In genomic region chr10:92293261-92293660, GRCm38 (mm10) we compare ENCODE assay signal across 13 mouse cellular contexts.
DNase-seq lines count a peak whose midpoint lies in the region.
"Had no signal": no experiment of that assay in that cellular context is flagged by ENCODE, and none has a peak within 500 bp of the region (broad histone marks: within the 10 kb centered on the region; RNA-seq: fewer than 3 reads in every experiment).

No protein-coding gene starts in this region.

- intact Hi-C loops in left cerebral cortex, postnatal 4 days (cut with DNase I): no loop called here
- intact Hi-C loops in left cerebral cortex, postnatal 14 days (cut with DNase I): no loop called here

- DNase-seq in embryo, embryonic 10.5 days (ENCODE audit: low spot score): peak; percentile 13
- DNase-seq in embryo, embryonic 9.5 days (ENCODE audit: extremely low spot score): no peak
- DNase-seq in left cerebral cortex, postnatal 4 days: peak; percentile 62
- no peak for DNase-seq in left cerebral cortex, postnatal 14 days (ENCODE audit: low spot score in 2 of 2)
- peak; percentile 39 for DNase-seq in retina, embryonic 14.5 days (ENCODE audit: low spot score)
- DNase-seq in thymus, postnatal 14 days: no peak
- DNase-seq: adrenal gland, adult 2 months; adrenal gland, postnatal 14 days; cerebellum, adult 11-12 months; cerebellum, adult 9-10 months; forebrain, postnatal 0 days; gastrocnemius, adult 2 months; gastrocnemius, postnatal 14 days had no signal

Comparison
In these comparisons a context has a peak if more than half of its experiments do, and no peak if none do; other contexts are left out.
1. DNase-seq: peak in embryo, embryonic 10.5 days (single experiment), left cerebral cortex, postnatal 4 days (single experiment) and retina, embryonic 14.5 days (single experiment); none in embryo, embryonic 9.5 days (single experiment), left cerebral cortex, postnatal 14 days (0 of 2) and thymus, postnatal 14 days (single experiment).